Mouse (Mus musculus): ENCODE data around the gene Cys1.
"Not testable (repeated sequence)": the region's sequence is repeated elsewhere in the genome, so short reads cannot be mapped to it uniquely, and the experiment has no call there.

Cys1 gene

DNA sequence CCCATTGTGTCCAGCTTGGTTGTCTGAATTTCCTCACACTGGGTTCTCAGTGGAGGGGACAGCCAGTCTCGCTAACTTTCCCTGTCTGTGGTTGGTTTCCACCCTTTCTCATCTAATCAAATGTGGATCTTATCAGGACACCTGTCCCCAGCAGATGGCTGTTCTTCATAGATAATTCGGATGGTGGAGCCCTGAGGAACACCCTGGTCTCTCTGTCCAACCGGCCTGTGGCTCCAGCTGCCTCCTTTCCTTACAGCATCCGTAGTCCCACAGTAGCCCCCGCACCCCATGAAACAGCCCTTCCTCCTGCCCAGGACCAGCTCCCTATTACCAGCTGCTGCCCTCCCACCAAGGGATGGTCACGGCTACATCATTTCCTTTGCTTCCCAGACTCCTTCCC lies 35.7 kb downstream of the Cys1 start:
- DNase-seq (ENCODE audit: low spot score): no peak

- DNase-seq (ENCODE audit: low spot score): no peak
These were observed 37.5 kb downstream of the Cys1 start for GRCm38 (mm10) chr12:24644125-24644571.

DNA sequence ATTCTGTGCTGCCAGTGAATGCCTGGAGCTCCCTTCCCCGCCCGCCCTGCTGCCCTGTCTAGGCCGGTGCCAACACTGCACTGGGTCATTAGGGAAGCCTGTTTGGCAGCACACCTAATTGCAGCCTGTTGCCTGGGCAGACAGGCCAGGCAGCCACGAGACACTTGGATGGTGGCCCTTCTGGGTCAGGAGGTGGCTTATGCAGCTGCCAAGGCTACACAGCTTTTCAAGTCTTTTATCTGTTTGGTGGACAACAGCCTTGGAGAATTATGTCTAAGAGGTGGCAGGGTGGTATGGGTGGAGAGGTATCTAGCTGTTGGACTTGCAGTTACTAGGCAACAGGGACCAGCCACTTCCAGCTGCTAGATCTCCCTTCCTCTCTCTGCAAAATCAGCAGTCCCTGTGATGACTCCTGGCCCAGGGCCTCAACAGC lies 39.2 kb downstream of the Cys1 start:
- peak; percentile 75 for DNase-seq (ENCODE audit: low spot score)

DNA sequence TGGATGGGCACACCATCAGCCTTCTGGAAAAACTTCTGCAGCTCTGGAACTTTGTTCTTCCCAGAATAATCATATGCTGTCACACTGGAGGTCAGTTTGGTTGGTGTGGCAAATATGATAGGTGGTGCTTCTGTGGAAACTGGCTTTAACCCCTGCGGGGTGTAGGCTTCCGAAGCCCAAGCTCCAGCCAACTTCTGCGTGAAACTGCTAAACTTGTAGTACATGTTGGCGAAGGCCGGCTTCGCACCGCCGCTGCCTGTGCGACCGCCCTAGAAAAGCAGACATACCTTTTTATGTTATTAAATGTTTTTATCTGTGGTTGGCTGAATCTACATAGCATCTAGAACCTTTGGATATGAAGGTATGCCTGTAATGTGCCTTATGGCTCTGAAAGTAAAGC lies 42.8 kb downstream of the Cys1 start:
- DNase-seq (ENCODE audit: low spot score): not testable (repeated sequence)

DNA sequence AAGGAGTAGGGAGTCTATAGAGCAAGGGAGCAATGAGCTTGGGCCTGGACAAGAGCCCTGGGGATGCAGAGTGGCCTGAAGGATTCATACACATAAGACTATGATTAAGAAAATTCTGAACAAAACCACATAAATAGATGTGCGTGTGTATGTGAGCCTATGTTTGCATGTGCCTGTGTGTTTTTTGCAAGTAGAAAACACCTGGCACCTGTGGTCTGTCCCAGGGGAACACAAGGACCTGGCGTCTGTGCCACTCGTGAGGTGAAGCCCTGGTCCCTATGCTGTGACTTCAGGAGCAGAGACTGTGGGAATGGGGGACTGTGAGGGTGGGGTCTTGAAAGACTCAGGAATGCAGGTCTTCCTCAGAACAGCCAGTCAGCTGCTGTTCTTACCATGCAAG lies 47.0 kb downstream of the Cys1 start:
- DNase-seq (ENCODE audit: low spot score): no peak

DNA sequence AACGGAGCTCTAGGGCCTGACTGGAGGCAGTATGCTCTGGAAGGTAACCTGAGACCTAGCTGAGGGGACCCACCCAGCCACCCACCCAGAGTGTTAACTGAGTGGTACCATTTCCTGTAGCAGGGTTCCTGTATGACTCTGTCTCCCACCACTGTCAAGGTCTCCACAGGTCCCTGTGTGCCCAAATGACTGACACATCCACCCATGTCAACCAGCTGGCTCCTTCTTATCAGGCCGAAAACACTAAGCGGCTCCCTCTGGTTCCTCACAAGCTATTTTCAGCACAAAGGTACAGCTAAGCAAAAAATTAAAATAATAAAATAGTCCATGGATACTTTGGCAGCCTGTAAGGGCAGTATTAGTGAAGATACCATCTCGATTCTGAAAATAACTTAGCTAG lies 47.4 kb downstream of the Cys1 start:
- DNase-seq (ENCODE audit: low spot score): no peak

GRCm38 (mm10) chr12:24633753-24634191 lies 47.8 kb downstream of the Cys1 start:
- DNase-seq (ENCODE audit: low spot score): no peak

DNA sequence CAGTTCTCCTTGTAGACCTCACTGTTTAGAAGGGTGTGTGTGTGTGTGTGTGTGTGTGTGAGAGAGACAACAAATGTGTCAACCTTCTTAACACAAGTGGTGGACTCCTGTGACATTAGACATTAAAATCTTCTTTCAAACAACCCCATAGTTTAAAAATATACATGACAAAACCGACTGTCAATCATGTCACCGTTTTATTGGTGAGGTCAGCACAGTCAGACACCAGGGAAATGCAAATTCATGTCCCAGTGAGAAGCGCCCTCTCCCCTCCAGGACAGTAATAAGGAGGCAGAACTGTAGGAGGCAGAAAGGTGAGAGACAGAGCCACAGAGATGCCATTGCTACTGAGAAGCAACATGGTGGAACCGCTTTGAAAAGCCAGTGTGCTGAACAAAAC lies 49.2 kb downstream of the Cys1 start:
- no peak for DNase-seq (ENCODE audit: low spot score)

- DNase-seq (ENCODE audit: low spot score): no peak
These were observed 51.4 kb downstream of the Cys1 start for GRCm38 (mm10) chr12:24630220-24630619.

GRCm38 (mm10) chr12:24627215-24627614 lies 54.4 kb downstream of the Cys1 start:
- DNase-seq (ENCODE audit: low spot score): no peak

DNA sequence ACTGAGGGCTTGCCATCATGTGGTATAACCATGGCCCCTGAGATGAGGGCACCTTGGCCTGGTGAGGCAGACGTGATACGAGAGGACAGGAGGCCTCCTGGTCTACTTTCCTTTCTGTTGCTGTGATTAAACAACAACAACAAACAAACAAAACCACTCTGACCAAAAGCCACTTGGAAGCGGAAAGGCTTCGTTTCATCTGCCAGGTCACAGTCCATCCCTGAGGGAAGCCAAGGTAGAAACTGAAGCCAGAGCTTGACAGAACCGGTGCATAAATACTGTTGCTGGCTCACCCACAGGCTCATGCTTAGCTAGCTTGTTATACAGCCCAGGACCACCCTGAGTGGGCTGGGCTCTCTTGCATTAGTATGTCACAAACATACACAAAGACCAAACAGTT lies 55.2 kb downstream of the Cys1 start:
- no peak for DNase-seq (ENCODE audit: low spot score)

DNA sequence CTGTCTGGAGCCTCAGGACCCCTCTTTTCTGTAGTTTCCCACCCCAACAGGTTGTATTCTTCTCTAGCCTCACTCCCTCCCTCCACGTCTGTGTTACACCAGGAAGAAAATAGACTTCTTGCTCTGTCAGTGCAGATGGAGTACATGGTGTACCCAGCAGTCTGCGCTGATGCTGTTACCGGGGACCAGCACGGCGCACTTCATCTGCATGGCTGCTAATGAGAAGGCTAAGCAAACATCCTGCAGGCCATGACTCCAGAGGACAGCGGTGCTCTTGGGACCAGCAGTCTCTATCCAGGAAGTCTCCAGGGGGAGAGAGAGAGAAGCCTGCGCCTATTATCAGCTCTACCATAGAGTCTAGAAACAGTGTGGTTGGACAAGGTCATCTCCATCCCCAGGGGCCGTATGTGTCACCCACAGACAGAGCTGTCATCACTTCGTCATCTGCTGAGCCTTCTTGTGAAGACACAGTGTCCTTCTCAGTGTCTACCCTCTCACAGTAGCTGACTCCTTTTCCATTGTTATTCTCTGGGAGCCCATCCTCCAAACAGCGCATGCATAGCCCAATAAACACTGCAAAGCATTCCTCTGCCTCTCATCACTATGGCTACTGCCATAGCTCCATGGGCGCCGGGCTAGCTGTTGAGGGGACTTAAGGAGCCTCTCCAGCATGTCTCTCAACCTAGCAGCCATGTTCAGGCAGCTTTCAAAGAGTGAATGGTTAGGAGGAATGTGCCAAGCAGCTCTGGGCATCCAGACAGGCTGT lies 57.9 kb downstream of the Cys1 start:
- no peak for DNase-seq (ENCODE audit: low spot score)

DNA sequence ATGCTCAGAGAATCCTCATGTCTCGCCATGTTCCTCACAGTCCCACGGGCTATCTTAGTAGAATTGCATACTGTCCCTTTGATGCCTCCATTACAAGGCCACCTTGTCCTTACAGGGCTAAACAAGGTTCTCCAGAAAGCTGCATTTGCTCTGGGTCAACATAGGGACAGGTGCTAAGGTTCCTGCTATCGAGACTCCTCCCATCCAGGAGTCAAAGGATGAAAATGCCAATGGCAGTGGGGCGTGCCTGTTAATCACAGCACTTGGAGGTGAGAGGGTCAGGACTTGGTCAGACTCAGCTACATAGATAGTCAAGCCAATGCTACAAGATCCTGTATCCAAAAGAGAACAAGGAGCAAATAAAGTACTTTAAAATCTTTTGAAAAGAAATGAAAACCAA lies 62.2 kb downstream of the Cys1 start:
- DNase-seq (ENCODE audit: low spot score): no peak
